Mouse (Mus musculus): Measurements from ENCODE around the gene Gm1043. TPM values are rescaled to one million over a fixed set of nuclear protein-coding genes. Genes with fewer than 3 reads are reported as not detected.

The Gm1043 gene
- polyA plus RNA-seq, 1 experiment from 2014 or later = not detected

DNA sequence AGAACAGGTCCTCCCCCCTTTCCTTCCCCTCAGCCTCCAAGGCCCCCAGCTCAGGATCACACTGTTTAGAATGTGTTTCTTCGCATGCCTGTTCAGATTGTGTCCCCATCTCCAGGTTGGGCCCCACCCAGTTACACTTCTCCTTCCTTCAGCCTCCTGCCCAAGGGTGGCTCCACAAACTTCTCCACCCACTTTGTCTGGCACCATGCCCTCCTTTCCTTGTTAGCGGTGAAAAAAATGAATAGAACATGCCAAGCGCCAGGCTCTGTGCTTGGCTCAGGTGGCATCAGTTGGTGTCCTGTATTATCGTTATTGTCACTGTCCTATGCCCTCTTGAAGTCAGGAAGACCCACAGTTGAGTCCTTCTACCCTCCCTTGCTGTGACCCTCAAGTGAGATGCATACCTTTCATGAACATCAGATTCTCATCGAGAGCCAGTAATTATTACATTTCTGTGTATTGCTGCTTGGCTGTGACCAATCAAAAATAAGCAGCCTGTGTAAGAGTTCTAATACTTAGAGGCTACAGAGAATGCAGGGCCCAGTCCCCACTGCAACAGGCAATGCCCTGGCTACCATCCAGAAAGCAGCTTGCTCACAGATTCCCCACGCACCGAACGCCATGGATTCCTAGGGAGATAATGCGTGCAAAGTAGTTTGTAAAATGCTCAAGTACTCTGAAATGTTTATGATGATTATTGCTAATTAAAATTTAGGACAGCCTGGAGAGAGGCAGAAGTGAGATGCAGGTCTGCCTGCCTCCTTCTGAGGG, 128.0 kb downstream of the Gm1043 start:
- Histone ChIP-seq H3K36me3 (ENCODE audit: insufficient read depth, low read length) (no peaks in the 10 kb centered on the region), H3K27me3 (ENCODE audit: insufficient read depth, low read length) (no peaks in the 10 kb centered on the region), H3K27ac (ENCODE audit: low read length) (no peak overlapping the region), H3K4me2 (replicated peaks; ENCODE audit: low read depth, low read length) (no peak overlapping the region), H3K9ac (replicated peaks; ENCODE audit: low read length) (no peak overlapping the region), H3K9me3 (ENCODE audit: low read length) (no peaks in the 10 kb centered on the region), H3K4me1 (ENCODE audit: insufficient read depth, low read length) (no peaks in the 10 kb centered on the region), H3K4me3 (ENCODE audit: low read length) (no peak overlapping the region)
- WGBS = 87% methylated on average over 9 of the region's 9 CpGs
- no peak for ATAC-seq (ENCODE audit: low FRiP score, low TSS enrichment)

DNA sequence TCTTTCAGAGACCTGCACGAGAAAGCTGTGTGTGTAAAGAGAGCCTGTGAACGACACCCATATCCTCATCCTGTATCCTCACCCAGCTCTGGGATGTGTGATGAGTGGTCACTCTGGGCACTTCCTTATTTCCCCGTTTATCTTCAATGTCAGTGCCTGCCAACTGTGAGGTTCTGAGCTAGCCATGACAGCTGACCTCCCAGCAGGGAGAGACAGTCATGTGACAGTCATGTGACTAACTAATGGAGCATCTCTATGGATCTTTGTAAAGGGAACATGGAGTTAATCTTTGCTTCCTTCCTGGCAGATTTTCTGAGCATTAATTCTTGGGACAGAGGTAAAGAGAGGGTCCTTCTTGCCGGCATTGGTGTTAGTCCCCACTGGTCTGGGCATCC, 128.5 kb downstream of the Gm1043 start:
- H3K4me3 ChIP-seq (ENCODE audit: low read length) = no peak overlapping the region
- no peaks in the 10 kb centered on the region for H3K4me1 ChIP-seq (ENCODE audit: insufficient read depth, low read length)
- H3K4me2 ChIP-seq (replicated peaks; ENCODE audit: low read depth, low read length) = no peak overlapping the region
- no peak overlapping the region for H3K9ac ChIP-seq (replicated peaks; ENCODE audit: low read length)
- H3K27ac ChIP-seq (ENCODE audit: low read length) = no peak overlapping the region
- no peaks in the 10 kb centered on the region for H3K9me3 ChIP-seq (ENCODE audit: low read length)
- no peaks in the 10 kb centered on the region for H3K36me3 ChIP-seq (ENCODE audit: insufficient read depth, low read length)
- no peak for ATAC-seq (ENCODE audit: low FRiP score, low TSS enrichment)
- WGBS = 82% methylated on average over 4 of the region's 4 CpGs
- no peaks in the 10 kb centered on the region for H3K27me3 ChIP-seq (ENCODE audit: insufficient read depth, low read length)

DNA sequence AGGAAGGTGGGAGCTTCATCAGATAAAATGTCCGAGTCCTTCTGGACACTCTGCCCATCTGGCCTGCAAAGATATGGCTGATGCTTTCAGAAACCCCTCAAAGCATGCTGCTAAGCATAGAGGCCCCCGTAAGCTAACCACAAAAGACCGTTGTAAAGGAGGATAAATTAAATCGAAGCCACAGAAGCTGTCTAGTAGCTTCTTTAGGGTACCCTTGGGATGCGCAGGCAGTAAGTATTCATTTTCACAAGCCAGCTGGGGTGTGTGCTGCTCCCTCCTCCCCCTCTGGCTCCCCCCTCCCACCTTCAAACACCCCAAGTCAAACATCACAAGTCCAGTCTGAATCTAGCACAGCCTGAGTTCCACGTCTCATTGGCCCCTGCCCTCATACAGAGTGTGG, 129.4 kb downstream of the Gm1043 start:
- no peak overlapping the region for H3K4me3 ChIP-seq (ENCODE audit: low read length)
- WGBS = 64% methylated on average over 6 of the region's 6 CpGs
- no peaks in the 10 kb centered on the region for H3K4me1 ChIP-seq (ENCODE audit: insufficient read depth, low read length)
- H3K36me3 ChIP-seq (ENCODE audit: insufficient read depth, low read length) = no peaks in the 10 kb centered on the region
- no peaks in the 10 kb centered on the region for H3K9me3 ChIP-seq (ENCODE audit: low read length)
- no peaks in the 10 kb centered on the region for H3K27me3 ChIP-seq (ENCODE audit: insufficient read depth, low read length)
- H3K4me2 ChIP-seq (replicated peaks; ENCODE audit: low read depth, low read length) = no peak overlapping the region
- H3K27ac ChIP-seq (ENCODE audit: low read length) = no peak overlapping the region
- H3K9ac ChIP-seq (replicated peaks; ENCODE audit: low read length) = no peak overlapping the region
- no peak for ATAC-seq (ENCODE audit: low FRiP score, low TSS enrichment)

DNA sequence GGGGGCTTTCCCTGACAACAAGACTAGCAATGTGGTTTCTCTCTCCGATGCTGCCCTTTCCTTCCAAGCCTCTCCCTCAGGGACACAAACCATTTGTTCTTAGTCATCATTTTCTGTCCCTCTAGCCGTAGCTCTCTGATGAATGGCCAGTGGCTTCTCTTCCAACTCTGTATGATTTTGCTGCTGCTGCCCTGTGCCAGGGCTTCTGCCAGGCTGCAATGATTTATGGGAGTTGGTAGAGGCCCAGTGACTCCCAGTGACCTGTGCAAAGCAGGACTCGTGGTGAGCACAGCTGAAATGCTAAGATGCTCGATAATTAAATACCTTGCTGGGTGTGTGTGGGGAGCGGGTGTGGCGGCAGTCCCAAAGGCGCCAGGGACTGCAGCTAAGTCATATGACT, 130.1 kb downstream of the Gm1043 start:
- Histone ChIP-seq H3K9me3 (ENCODE audit: low read length) (no peaks in the 10 kb centered on the region), H3K4me2 (replicated peaks; ENCODE audit: low read depth, low read length) (no peak overlapping the region), H3K27me3 (ENCODE audit: insufficient read depth, low read length) (no peaks in the 10 kb centered on the region), H3K36me3 (ENCODE audit: insufficient read depth, low read length) (no peaks in the 10 kb centered on the region), H3K9ac (replicated peaks; ENCODE audit: low read length) (no peak overlapping the region), H3K4me1 (ENCODE audit: insufficient read depth, low read length) (no peaks in the 10 kb centered on the region), H3K4me3 (ENCODE audit: low read length) (no peak overlapping the region), H3K27ac (ENCODE audit: low read length) (no peak overlapping the region)
- whole genome bisulfite sequencing = 78% methylated on average over 7 of the region's 7 CpGs
- no peak for ATAC-seq (ENCODE audit: low FRiP score, low TSS enrichment)

DNA sequence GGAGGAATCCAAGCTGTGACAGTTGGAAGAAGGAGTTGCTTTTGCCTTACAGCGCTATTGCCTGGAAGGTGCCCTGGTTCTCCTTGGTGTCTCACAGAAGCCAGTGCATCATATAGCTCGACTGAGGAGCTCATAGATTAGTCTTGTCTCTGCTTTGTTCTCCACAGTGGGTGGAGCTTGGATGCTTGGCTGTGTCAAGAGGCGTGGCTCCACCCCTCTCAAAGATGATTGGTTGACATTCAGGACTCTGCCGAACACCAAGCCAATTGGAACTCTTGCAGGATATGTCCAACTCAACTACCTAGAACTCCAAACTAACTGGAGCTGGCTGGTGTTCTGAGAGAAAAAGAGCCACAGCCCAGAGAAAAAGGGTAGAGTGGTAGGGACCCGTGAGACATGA, 134.4 kb downstream of the Gm1043 start:
- Histone ChIP-seq H3K27me3 (ENCODE audit: insufficient read depth, low read length) (no peaks in the 10 kb centered on the region), H3K9ac (replicated peaks; ENCODE audit: low read length) (no peak overlapping the region), H3K36me3 (ENCODE audit: insufficient read depth, low read length) (no peaks in the 10 kb centered on the region), H3K9me3 (ENCODE audit: low read length) (no peaks in the 10 kb centered on the region), H3K27ac (ENCODE audit: low read length) (no peak overlapping the region), H3K4me1 (ENCODE audit: insufficient read depth, low read length) (no peaks in the 10 kb centered on the region), H3K4me3 (ENCODE audit: low read length) (no peak overlapping the region), H3K4me2 (replicated peaks; ENCODE audit: low read depth, low read length) (no peak overlapping the region)
- ATAC-seq (ENCODE audit: low FRiP score, low TSS enrichment) = no peak
- 49% methylated on average over 5 of the region's 5 CpGs for WGBS

DNA sequence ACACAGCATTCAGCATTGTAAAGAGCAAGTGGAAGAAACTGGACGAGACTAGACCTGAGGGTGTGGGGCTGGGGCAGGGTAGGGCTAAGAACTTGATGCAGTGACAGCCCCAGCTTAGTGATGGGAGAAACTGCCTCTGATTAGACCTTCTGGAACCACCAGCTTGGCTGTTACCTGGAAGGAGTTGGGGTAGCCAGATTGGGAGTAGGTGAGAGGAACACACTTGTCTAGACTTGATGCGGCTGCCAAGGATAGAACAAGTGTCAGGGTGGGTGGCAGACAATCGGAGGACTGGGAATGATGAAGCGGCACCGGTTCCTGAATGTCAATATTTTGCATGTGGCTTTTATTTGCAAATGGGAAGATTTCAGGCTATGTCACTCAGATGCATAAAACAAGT, 135.4 kb downstream of the Gm1043 start:
- H3K36me3 ChIP-seq (ENCODE audit: insufficient read depth, low read length) = no peaks in the 10 kb centered on the region
- H3K9me3 ChIP-seq (ENCODE audit: low read length) = no peaks in the 10 kb centered on the region
- no peak overlapping the region for H3K27ac ChIP-seq (ENCODE audit: low read length)
- no peak overlapping the region for H3K4me2 ChIP-seq (replicated peaks; ENCODE audit: low read depth, low read length)
- no peak overlapping the region for H3K9ac ChIP-seq (replicated peaks; ENCODE audit: low read length)
- 88% methylated on average over 5 of the region's 5 CpGs for WGBS
- no peak for ATAC-seq (ENCODE audit: low FRiP score, low TSS enrichment)
- no peaks in the 10 kb centered on the region for H3K4me1 ChIP-seq (ENCODE audit: insufficient read depth, low read length)
- no peak overlapping the region for H3K4me3 ChIP-seq (ENCODE audit: low read length)
- no peaks in the 10 kb centered on the region for H3K27me3 ChIP-seq (ENCODE audit: insufficient read depth, low read length)

DNA sequence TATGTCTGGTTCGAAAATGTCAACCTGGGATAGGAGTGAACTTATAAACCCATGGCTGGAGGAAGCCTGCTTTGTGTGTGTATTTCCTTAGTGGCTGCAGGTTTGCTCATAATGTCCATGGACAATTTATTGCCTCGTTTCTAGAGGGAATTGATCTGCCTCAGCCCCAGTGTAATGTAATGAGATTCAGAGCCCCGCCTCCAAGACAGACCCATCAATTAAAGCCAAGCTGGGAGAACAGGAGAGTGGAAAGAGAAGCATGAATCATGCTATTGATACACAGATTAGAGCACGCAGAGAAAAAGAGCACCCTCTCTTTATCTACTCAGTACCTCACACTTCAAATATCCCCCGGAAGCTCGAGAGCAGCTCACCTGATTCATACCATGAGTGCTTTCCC, 136.4 kb downstream of the Gm1043 start:
- H3K9me3 ChIP-seq (ENCODE audit: low read length) = no peaks in the 10 kb centered on the region
- H3K9ac ChIP-seq (replicated peaks; ENCODE audit: low read length) = no peak overlapping the region
- no peaks in the 10 kb centered on the region for H3K4me1 ChIP-seq (ENCODE audit: insufficient read depth, low read length)
- no peak overlapping the region for H3K27ac ChIP-seq (ENCODE audit: low read length)
- no peaks in the 10 kb centered on the region for H3K36me3 ChIP-seq (ENCODE audit: insufficient read depth, low read length)
- no peaks in the 10 kb centered on the region for H3K27me3 ChIP-seq (ENCODE audit: insufficient read depth, low read length)
- no peak overlapping the region for H3K4me2 ChIP-seq (replicated peaks; ENCODE audit: low read depth, low read length)
- 44% methylated on average over 6 of the region's 6 CpGs for WGBS
- H3K4me3 ChIP-seq (ENCODE audit: low read length) = no peak overlapping the region
- no peak for ATAC-seq (ENCODE audit: low FRiP score, low TSS enrichment)

DNA sequence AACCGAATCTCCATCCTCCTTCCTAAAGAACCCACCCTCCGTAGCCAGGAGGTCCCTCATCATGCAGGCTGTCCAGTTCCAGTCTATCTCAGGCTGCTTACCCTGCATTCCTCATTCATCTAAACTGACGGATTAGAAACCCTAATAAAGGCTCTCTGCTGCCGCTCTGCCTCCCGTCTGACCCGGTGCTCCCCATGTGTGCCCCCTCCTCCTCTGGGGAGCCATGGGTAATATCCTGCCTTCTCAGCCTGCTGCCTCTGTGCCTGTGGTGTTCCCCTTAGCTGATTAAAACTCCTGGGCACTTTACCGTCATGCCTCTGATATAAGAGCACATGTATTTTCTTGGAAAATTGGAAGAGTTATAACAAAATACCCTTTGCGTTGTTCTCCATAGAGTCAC, 137.1 kb downstream of the Gm1043 start:
- 49% methylated on average over 8 of the region's 8 CpGs for WGBS
- Histone ChIP-seq H3K4me2 (replicated peaks; ENCODE audit: low read depth, low read length) (no peak overlapping the region), H3K36me3 (ENCODE audit: insufficient read depth, low read length) (no peaks in the 10 kb centered on the region), H3K4me3 (ENCODE audit: low read length) (no peak overlapping the region), H3K27me3 (ENCODE audit: insufficient read depth, low read length) (no peaks in the 10 kb centered on the region), H3K9ac (replicated peaks; ENCODE audit: low read length) (no peak overlapping the region), H3K27ac (ENCODE audit: low read length) (no peak overlapping the region), H3K9me3 (ENCODE audit: low read length) (no peaks in the 10 kb centered on the region), H3K4me1 (ENCODE audit: insufficient read depth, low read length) (no peaks in the 10 kb centered on the region)
- no peak for ATAC-seq (ENCODE audit: low FRiP score, low TSS enrichment)

DNA sequence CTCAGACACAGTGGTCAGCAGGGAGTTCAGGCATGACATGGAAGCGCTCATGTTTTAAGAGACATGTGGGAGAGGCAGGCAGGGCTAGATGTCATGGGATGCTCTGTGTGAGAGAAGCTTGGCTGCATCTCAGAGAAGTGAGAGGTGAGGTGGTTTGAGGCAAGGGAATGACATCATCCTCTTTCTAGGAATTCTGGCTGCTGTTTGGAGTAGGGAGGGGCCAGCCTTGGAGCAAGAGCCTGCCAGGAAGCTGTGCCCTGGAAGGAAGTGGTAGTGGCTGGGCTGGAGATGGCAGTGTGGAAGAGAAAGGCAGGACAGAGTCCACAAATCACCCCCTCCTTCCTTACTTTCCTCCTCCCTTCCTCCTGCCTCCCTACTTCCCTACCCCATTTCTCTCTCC, 140.5 kb downstream of the Gm1043 start:
- ATAC-seq (ENCODE audit: low FRiP score, low TSS enrichment) = no peak
- Histone ChIP-seq H3K9me3 (ENCODE audit: low read length) (no peaks in the 10 kb centered on the region), H3K4me3 (ENCODE audit: low read length) (no peak overlapping the region), H3K27me3 (ENCODE audit: insufficient read depth, low read length) (no peaks in the 10 kb centered on the region), H3K9ac (replicated peaks; ENCODE audit: low read length) (no peak overlapping the region), H3K4me1 (ENCODE audit: insufficient read depth, low read length) (no peaks in the 10 kb centered on the region), H3K27ac (ENCODE audit: low read length) (no peak overlapping the region), H3K36me3 (ENCODE audit: insufficient read depth, low read length) (no peaks in the 10 kb centered on the region), H3K4me2 (replicated peaks; ENCODE audit: low read depth, low read length) (no peak overlapping the region)
- 62% methylated on average over 1 of the region's 1 CpGs for whole genome bisulfite sequencing

DNA sequence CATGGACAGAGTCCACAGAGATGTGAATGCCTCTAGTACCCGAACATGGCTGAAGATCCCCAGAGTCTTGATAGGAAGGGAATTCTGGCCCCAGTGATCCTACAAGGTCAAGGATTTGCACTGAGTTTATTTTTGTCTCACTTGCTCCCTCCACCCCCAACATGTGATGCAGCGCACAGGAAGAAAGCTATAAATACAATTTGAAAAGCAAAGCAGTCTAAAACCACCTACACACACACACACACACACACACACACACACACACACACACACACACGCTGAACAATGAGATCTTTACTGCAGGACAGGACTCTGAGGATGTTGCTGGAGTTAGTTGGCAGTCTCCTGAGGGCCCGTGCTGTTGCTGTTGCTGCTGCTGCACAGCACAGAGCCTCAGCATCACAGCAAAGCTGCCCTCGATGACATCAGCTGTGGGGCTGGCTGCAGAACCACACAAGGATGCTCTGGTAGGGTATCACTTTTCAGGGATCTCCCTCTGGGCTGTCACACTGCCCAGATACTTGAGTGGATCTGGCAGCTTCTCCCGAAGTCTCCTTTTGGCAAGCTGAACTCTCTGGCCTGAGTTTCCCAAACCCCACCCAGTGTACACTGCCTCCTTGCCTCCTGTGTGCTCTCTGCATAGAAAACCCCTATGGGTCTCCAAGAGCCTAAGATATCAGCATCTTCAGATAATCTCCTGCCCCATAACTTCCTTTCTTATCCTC, 142.9 kb downstream of the Gm1043 start:
- H3K27ac ChIP-seq (ENCODE audit: low read length) = no peak overlapping the region
- 30% methylated on average over 6 of the region's 6 CpGs for WGBS
- no peaks in the 10 kb centered on the region for H3K4me1 ChIP-seq (ENCODE audit: insufficient read depth, low read length)
- H3K4me3 ChIP-seq (ENCODE audit: low read length) = no peak overlapping the region
- H3K36me3 ChIP-seq (ENCODE audit: insufficient read depth, low read length) = no peaks in the 10 kb centered on the region
- no peak overlapping the region for H3K9ac ChIP-seq (replicated peaks; ENCODE audit: low read length)
- H3K27me3 ChIP-seq (ENCODE audit: insufficient read depth, low read length) = no peaks in the 10 kb centered on the region; the same call in 1 of the 2 replicates
- no peak for ATAC-seq (ENCODE audit: low FRiP score, low TSS enrichment)
- no peak overlapping the region for H3K4me2 ChIP-seq (replicated peaks; ENCODE audit: low read depth, low read length)
- H3K9me3 ChIP-seq (ENCODE audit: low read length) = no peaks in the 10 kb centered on the region
